Mouse (Mus musculus) T-helper 17 cell (primary cell): ENCODE results near the gene Rnf113a2.

Experiments
- in situ Hi-C, 2 experiments: fragments of 300-600 bp; cut with MboI, MseI; formaldehyde crosslinking; loops; 1 replicate in 1 of 2; 2 replicates in 1 of 2; pipeline ENCODE4 v1.15.1; 2025; ENCODE audit warnings: high pct_unique_total_duplicates in 2 of 2

Rnf113a2 gene

DNA sequence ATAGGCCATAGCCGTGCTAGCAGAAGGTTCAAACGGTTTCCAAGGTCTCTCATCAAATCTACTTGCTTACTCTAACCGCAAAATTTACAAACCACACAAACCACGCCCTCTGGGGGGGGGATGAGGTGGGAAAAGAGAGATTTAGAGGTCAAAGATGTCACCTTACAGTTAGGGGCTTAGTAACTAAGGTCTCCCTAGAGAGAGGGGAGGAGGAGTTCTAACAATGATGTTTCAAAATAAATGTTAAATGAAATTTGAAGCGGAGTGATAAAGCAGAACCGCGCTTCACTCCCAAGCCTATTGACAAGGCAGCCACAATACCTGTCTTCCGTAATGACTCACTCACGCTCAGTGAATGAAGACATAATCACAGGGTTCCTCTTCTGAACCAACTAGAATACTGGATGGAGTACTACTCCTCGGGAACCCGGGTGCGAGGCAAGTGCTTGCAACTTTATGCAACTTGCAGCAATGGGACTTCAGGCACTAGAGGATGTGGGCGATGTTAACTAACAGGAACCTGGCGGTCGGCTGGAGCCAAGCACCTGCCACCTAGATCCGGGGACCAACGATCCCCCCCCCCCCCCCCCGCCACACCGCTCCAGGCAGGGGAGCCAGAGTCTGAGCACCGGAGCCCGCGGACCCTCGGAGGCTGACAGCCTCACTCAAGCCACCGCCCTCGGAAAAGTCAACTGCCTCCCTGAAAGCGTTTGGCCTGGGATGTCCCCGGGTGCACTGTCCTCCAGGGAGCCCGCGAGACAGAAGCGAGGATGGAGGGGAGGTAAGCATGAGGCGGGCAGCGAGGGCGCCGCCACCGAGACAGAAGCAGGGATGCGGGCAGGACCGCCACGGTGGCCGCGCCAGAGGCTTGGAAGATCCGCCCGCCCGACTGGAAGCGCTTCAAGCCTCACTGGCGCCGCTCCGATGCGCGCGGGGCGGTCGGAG lies 8.8 kb upstream of the Rnf113a2 start:
- in situ Hi-C loops, result no loop called here

DNA sequence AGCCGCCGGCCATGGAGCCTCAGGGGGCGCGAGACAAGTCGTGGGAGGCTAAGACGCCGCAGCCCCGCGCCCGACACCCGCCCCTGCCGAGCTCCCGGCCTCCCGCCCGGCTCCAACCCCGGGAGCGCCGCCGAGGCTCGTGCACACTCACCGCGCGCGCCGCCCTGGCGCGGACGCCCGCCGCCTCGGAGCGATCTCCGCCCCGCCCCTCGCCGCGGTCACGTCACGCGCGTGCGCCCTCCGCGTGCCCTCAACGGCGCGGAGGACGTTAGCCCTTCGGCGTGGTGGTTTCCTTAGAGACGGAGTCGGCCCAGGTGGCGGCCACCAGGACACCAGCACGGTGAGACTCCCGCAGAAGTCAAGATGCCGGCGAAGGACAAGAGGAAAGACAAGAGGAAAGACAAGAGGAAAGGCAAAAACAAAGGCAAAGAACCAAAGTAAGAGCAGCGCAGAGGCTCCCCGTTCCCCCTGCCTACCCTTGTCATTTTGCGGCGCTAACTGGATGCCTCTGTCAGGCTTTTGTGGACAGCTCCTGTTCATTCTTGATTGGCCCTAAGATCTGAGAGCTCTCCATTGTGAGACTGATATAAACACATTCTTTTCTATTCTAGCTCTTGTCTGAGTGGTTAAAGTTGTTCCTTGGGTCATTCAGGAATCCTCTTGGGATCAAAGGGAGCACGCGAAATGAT lies 8.0 kb upstream of the Rnf113a2 start, which contains the start of the genes Entpd5 and Bbof1:
TSS of gene Entpd5 (minus strand) at position 211 of the 689 bp plus-strand sequence.
TSS of gene Bbof1 (plus strand) at position 253 of the 689 bp plus-strand sequence.
- in situ Hi-C loops, result no loop called here

DNA sequence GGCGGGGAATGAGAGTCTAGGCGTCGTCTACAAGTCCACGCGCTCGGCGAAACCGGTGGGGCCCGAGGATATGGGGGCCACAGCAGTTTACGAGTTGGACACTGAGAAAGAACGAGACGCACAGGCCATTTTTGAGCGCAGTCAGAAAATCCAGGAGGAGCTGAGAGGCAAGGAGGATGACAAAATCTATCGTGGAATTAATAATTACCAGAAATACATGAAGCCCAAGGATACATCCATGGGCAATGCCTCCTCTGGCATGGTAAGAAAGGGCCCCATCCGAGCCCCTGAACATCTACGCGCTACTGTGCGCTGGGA lies 568 bp downstream of the Rnf113a2 start:
- in situ Hi-C loops, result no loop called here

DNA sequence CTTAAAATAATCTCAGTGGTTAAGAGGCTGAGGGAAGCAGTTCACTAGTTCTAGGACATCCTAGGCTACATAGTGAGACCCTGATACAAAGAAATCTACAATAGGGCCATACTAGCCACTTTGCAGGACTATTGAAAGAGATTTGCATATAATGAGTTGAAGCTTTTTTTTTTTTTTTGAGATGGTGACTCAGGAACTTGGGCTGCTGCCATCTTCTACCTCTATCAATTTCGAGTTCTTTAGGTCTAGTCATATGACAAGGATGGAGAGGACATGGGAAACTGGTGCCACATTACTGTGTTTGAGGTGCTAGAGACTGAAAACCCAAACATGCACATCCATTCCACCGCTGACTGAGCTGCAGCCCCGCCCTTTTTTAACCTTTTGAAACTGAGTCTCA lies 7.0 kb downstream of the Rnf113a2 start:
- in situ Hi-C loops, result no loop called here

DNA sequence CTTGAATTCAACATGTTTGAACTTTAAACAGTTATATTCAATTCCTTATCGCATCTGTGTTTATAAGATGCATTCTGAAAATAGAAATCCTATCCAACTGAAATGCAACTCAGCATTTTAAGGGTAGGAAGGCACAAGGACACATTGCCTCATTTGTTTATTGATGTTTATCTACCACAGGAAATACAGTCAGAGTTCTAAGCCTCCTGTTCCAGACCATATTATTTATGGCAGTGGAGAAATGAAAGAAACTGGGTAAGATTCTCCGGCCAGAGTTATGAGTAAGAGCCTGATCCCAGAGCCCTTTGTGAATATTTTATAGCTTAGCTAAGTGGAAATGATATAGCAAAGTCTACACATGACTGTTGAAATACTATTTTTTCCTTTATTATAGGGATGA lies 12.8 kb downstream of the Rnf113a2 start:
- in situ Hi-C loops, result loop anchor here in 1 of 2 experiments (25.0 kb wide), 1 partner anchor 1407 kb away; no protein-coding TSS in a partner anchor

DNA sequence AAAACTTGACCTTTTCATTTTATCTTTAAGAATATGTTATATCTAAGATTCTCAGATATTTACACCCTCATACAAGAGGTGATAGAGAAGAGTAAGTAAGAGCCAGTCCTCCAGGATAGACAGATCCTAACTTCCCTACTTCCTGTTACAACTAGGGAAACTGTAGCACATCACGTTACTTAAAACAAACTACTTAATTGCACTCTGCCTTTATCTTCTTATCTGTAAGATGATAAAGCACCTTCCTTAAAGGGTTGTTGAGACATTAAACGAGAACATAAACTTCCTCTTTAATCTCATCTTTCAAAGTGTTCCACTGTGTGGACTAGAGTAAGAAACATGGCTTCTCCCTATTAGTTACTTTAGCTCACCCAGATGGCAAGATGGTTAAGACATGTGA lies 21.7 kb downstream of the Rnf113a2 start:
- in situ Hi-C loops, result loop anchor here in 1 of 2 experiments (25.0 kb wide), 1 partner anchor 1399 kb away; no protein-coding TSS in a partner anchor

DNA sequence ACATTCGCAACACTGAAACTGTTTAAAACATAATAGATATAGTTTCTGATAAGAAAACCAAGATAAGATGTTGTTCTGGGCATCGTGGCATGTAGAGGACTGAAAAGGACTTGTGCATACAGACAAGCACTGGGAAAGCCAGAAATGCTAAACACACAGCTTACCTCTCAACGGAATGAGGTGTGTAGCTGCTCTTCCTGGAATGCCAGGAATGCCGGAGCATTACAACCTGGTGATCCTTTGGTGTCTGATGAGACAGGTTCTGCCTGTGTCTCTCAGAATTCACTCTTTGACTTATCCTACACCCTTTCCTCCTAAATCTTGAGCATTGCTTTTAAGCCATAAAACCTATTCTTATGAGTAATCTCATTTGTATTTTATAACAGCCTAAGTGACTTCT lies 25.5 kb downstream of the Rnf113a2 start:
- in situ Hi-C loops, result loop anchor here in 1 of 2 experiments (25.0 kb wide), 1 partner anchor 1395 kb away; no protein-coding TSS in a partner anchor

DNA sequence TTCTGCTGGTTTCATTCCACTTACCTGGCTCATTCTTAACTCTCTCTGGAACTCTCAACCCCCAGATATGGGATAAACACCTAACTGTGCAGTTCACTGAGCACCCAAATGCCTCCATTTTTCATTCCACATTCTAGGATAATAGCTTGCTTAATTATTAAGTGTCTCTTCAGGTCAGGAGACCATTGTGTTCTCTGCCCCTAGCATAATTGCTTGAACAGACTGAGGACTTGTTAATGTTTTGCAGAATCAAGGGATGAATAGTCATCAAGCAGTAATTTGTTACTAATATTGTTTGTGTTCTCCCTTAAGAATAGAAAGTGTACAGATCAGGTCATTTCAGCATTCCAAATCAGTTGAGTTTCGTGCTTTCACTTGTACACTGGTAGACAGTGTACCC lies 30.4 kb downstream of the Rnf113a2 start:
- in situ Hi-C loops, result loop anchor here in 1 of 2 experiments (25.0 kb wide), 1 partner anchor 1390 kb away; no protein-coding TSS in a partner anchor

DNA sequence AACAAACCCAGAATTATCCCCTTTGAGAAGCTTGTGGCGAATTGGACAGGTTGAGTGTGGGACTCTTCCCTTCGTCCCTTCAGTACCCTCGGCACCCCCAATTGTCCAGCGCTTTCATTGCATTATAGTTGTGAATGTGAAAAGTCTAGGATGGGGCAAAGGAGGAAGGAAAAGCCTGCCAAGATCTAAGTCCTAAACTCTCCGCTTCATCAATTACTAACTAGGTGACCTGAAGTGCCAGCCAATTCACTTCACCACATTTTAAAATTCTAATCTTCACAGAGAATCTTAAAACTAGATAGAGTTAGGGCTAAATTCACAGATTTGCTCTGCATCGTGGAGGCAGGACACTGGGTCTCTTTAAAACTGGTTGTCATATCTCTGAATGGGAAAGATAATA lies 31.2 kb downstream of the Rnf113a2 start:
- in situ Hi-C loops, result loop anchor here in 1 of 2 experiments (25.0 kb wide), 1 partner anchor 1389 kb away; no protein-coding TSS in a partner anchor

DNA sequence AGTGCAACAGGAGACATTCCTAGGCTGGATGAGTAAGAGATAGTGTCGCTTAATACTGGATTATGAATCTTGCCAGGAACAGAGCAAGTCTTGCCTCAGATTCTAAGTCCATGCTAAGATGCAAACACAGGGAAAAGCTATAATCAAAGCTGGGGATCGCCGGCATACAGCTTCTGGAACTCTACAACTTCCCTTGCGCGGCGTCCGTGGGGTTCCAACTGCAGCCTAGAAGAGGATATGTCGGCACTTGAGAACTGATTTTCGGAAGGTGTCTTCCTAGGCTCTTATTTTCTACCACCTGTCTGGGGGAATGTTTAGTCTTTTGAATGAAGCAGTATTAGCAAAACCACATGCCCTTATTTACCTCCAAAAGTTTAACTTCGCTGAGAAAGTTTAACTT lies 32.9 kb downstream of the Rnf113a2 start:
- in situ Hi-C loops, result loop anchor here in 1 of 2 experiments (25.0 kb wide), 1 partner anchor 1387 kb away; no protein-coding TSS in a partner anchor

DNA sequence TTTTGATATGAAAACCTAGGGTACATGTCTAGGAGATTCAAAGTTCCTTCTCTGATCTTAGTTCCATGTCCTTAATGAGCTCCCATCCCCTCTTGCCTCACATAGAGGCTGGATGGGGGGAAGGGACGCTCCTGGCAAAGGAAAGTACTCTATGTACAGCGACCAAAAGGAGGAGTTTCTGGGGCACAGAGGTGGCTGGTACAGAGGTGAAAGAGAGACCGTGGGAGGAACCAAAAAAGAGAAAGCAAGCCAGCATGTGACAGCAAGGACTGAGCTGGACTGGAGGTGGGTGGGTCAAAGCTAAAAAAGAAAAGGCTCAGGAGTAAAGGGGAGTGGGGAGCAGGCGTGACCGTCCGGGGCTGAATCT lies 33.3 kb downstream of the Rnf113a2 start:
- in situ Hi-C loops, result no loop called here

DNA sequence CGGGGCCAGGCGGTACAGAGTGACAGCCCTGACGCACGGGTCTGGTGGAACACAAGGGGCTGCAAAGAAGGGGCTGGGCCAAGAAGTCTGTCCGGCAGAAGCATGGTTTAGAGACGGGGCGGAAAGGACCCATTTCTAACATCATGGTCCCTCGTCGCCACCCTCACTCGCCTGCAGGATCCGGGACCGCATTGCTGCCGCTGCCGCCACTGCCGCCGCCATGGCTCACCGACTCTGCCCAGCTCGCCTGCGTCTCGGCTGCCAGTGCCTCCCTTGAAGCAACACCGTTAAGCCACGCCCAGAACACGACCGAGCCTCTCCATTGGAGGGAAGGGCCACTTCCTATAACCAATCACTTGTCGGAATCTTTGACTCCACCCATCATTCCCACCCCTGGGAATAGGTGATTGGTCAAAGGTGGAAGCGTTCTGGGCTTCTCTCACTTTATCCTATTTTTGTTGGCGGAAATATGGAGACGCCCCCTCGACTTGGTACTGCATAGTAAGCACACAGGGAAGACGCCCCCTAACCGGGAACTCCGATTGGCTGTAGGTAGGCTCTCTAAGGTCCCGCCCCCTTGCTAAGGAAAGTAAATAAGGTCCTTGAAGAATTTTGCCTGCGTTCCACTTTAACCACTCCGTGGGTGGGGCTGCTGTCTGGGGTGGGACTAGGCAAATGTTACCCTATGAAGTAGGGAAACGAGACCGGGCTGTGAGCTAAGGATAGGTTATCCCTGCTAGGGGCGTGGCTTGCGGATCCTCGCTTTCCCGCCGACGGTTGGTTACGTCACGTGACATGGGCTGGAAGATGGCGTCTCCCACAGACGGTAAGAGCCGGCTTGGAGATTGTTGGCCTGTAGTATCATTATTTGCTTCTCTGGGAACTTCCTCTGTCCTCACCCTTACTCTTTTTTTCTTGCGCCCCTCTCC lies 34.0 kb downstream of the Rnf113a2 start, which contains the start of the genes Aldh6a1 and Lin52:
TSS of gene Aldh6a1 (minus strand) at position 287 of the 929 bp plus-strand sequence.
TSS of gene Lin52 (plus strand) at position 705 of the 929 bp plus-strand sequence.
- in situ Hi-C loops, result no loop called here

DNA sequence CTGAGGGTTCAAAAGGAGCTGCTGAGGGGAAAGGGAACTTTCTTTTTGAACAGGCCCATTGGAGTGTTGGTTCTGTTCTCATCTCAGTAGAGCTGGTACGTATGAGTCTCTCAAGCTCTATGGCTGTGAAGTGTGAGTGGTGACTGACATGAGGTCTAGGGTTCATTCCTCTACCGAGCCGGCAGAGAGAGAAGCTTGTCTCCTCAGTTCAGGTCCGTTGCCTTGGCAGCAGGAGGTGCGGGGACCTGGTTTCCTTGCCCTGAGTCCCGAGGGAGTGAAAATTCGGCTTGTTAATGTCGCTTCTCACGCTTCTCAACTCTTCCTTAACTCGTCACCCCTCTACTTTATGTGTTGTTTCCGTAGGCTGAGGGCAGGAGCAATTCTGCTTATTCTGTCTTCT lies 34.8 kb downstream of the Rnf113a2 start:
- in situ Hi-C loops, result no loop called here

DNA sequence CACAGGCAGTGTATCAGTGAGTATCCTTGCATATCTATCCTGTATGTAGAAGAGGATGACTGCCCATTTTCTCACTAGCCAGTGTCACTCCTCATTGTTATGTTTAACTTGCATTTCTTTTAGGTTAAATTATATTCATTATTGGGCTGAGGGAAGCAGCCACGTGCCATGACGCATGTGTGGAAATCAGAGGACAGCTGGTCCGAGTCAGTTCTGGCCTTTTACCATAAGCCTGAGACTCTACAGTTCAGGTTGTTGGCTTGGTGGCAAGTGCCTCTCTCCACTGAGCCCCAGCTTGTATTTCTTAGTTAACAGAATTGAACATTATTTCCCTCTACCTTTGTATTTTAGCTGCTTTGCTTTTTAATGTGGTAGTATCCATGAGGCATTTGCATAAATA lies 39.9 kb downstream of the Rnf113a2 start:
- in situ Hi-C loops, result no loop called here

DNA sequence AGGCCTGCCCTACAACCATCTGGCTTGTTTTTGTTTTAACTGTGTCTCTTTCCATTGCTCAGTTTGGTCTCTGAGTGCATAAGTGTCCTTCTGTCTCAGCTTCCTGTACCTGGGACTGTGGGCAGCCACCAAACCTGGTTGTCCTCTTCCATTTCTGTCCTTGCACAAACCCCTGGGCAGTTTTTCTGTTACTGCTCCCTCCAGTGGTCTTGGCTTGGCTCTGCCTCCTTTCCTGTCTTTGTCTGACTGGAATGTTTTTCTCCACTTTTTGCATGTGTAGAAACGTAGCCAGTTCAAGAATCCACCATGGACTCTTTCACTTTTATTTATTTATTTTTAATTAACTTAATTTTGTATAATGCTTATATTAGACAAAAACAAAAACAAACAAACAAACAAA lies 42.8 kb downstream of the Rnf113a2 start:
- in situ Hi-C loops, result loop anchor here in 1 of 2 experiments (5.0 kb wide), 1 partner anchor 48 kb away; no protein-coding TSS in a partner anchor

DNA sequence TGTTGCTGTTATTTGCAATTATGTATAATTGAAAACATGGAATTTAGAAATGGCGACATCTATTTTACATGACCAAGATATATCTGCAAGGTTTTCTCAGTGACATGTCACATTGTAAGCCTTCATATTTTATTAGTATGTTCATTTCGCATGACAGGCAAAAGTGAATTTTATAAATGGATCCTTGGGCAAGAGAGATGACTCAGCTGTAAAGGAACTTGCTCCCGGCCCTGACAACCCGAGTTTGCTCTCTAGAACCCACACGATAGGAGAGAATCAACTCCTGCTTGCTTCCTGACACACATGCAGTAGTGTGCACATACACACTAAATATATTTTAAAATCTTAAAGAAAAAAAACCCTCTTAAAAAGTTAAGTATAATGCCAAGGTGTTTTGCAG lies 44.4 kb downstream of the Rnf113a2 start:
- in situ Hi-C loops, result loop anchor here in 1 of 2 experiments (5.0 kb wide), 1 partner anchor 49 kb away; no protein-coding TSS in a partner anchor

DNA sequence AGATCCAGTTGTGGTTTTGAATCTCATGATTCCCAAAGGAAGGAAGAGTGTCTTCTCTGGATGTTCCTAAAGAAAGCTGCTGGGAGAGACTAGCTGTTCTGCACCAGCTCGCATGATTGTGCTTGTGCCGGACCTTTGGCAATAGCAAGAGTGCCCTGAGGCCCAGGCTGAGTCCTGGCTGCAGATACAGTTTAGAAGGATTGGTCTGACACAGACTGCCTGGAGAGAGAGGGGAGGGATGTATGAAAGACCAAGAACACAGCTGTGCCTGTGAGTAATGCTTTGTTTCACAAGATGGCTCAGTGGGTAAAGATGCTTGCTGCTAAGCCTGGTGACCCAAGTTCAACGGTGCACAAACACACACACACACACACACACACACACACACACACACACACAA lies 45.9 kb downstream of the Rnf113a2 start:
- in situ Hi-C loops, result loop anchor here in 1 of 2 experiments (5.0 kb wide), 1 partner anchor 51 kb away; no protein-coding TSS in a partner anchor
